Mouse (Mus musculus): ENCODE data around the gene Tnxb. TPM values are rescaled to one million over a fixed set of nuclear protein-coding genes. Genes with fewer than 3 reads are reported as not detected.
A peak's percentile ranks its signal among the peaks of the same experiment; 100 is the strongest.
"Not testable (repeated sequence)": the region's sequence is repeated elsewhere in the genome, so short reads cannot be mapped to it uniquely, and the experiment has no call there.

Tnxb gene
- polyA plus RNA-seq, 1 experiment from 2014 or later = 0.85 TPM

DNA sequence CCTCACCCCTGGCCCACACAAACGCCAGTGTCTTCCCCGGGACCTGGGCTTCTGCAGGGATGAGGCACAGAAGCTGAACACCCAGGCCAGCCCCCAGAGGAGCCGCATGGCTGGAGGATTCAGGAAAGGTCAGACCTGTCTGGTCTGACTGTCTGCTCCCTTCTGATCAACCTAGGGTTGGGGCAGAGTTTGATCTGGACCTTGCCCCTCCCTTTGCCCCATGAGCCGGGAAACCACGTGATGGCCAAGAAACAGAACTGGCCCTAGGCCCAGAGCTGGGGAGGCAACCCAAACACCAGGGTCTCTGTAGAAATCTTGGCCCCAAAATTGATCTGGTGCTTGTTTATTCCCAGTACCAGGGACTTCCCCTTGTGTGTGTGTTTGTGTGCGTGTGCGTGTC is 73.4 kb downstream of the Tnxb start, which contains the start of gene C4b:
Gene C4b, minus strand, starts transcription at position 164 of the 400 bp plus-strand sequence.
- no peaks in the 10 kb centered on the region for H3K4me1 ChIP-seq (ENCODE audit: insufficient read depth, low read depth, low read length)
- DNase-seq (ENCODE audit: low spot score) (peak; percentile 5), ATAC-seq (0 out of 2 replicates have a peak, but pooled peaks have one; percentile 11)
- H3K36me3 ChIP-seq (ENCODE audit: insufficient read depth, low read length) = no peaks in the 10 kb centered on the region
- no peak within 1 kb of the TSS for H3K4me3 ChIP-seq (ENCODE audit: low read depth, low read length)
- H3K27me3 ChIP-seq (replicated peaks; ENCODE audit: insufficient read depth, low read length) = no peaks in the 10 kb centered on the region
- H3K4me2 ChIP-seq (replicated peaks; ENCODE audit: low read depth, low read length) = no peak within 1 kb of the TSS
- no peak for TF ChIP-seq EP300 (IDR thresholded peaks at IDR 0.05)
- TF ChIP-seq CTCF (IDR thresholded peaks at IDR 0.05) = no peak
- H3K27ac ChIP-seq (ENCODE audit: low read length) = no peak within 1 kb of the TSS
- 66% methylated on average over 7 of the region's 7 CpGs for WGBS
- H3K9ac ChIP-seq (replicated peaks; ENCODE audit: low read depth) = no peak within 1 kb of the TSS
- H3K9me3 ChIP-seq (ENCODE audit: low read length) = no peaks in the 10 kb centered on the region

- DNase-seq (ENCODE audit: low spot score) (no peak), ATAC-seq (no peak)
- H3K4me3 ChIP-seq (ENCODE audit: low read depth, low read length) = no peak overlapping the region
- no peaks in the 10 kb centered on the region for H3K27me3 ChIP-seq (replicated peaks; ENCODE audit: insufficient read depth, low read length)
- H3K9ac ChIP-seq (replicated peaks; ENCODE audit: low read depth) = no peak overlapping the region
- H3K9me3 ChIP-seq (ENCODE audit: low read length) = no peaks in the 10 kb centered on the region; the same call in 1 of the 2 replicates
- no peak for TF ChIP-seq EP300 (IDR thresholded peaks at IDR 0.05)
- no peak for TF ChIP-seq CTCF (IDR thresholded peaks at IDR 0.05)
- H3K4me1 ChIP-seq (ENCODE audit: insufficient read depth, low read depth, low read length) = no peaks in the 10 kb centered on the region
- no peaks in the 10 kb centered on the region for H3K36me3 ChIP-seq (ENCODE audit: insufficient read depth, low read length)
- 67% methylated on average over 6 of the region's 6 CpGs for WGBS
- no peak overlapping the region for H3K4me2 ChIP-seq (replicated peaks; ENCODE audit: low read depth, low read length)
- H3K27ac ChIP-seq (ENCODE audit: low read length) = no peak overlapping the region
Measured at GRCm38 (mm10) chr17:34744206-34744605, 73.9 kb downstream of the Tnxb start.

DNA sequence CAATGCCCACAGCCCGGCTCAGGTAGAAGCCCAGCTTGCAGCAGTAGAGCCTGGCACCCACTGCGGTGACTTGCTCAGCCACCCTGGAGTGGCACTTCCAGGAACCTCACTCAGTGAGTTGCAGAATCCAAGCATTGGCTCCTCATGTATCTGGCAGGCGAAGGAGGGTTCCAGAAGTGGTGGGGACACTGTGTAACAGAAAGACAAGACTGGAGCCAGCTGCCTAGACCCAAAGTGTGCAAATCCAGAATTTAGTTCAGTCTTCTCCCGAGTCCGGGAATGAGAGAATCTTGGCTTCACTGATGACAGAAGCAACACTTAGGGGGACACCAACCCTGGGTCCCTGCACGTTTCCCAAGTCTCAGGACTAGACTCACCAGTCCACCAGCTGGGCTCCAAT is 74.3 kb downstream of the Tnxb start:
- H3K36me3 ChIP-seq (ENCODE audit: insufficient read depth, low read length); H3K4me2 ChIP-seq (replicated peaks; ENCODE audit: low read depth, low read length); H3K4me3 ChIP-seq (ENCODE audit: low read depth, low read length); H3K27ac ChIP-seq (ENCODE audit: low read length); H3K27me3 ChIP-seq (replicated peaks; ENCODE audit: insufficient read depth, low read length); H3K9ac ChIP-seq (replicated peaks; ENCODE audit: low read depth); H3K9me3 ChIP-seq (ENCODE audit: low read length); DNase-seq (ENCODE audit: low spot score); H3K4me1 ChIP-seq (ENCODE audit: insufficient read depth, low read depth, low read length): not testable (repeated sequence)
- ATAC-seq = 0 out of 2 replicates have a peak, but pooled peaks have one; percentile 9
- WGBS = 85% methylated on average over 6 of the region's 6 CpGs

DNA sequence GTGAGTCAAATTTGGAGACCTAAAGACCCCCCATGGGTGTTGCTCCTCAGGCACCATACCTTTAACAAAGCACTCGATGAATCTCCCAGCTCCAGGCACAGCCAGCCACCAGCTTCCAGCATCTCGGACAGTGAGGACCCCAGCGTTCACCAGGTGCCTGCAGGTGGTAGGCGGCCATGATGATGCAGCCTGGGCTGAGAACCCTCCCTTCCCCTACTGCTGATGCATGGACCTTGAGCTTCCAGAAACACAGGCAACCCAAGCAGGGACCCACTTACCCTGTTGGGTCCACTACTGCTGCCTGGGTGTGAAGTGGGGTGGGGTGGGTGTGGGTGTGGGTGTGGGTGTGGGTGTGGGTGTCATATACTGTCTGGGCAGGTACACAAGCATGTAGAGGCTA is 74.8 kb downstream of the Tnxb start:
- not testable (repeated sequence) for H3K4me2 ChIP-seq (replicated peaks; ENCODE audit: low read depth, low read length); H3K9me3 ChIP-seq (ENCODE audit: low read length); H3K9ac ChIP-seq (replicated peaks; ENCODE audit: low read depth); H3K36me3 ChIP-seq (ENCODE audit: insufficient read depth, low read length); H3K27ac ChIP-seq (ENCODE audit: low read length); DNase-seq (ENCODE audit: low spot score); H3K27me3 ChIP-seq (replicated peaks; ENCODE audit: insufficient read depth, low read length); H3K4me3 ChIP-seq (ENCODE audit: low read depth, low read length); H3K4me1 ChIP-seq (ENCODE audit: insufficient read depth, low read depth, low read length); ATAC-seq
- 83% methylated on average over 4 of the region's 4 CpGs for WGBS

- TF ChIP-seq EP300 (IDR thresholded peaks at IDR 0.05) (no peak), CTCF (IDR thresholded peaks at IDR 0.05) (no peak)
- H3K27ac ChIP-seq (ENCODE audit: low read length) = no peak overlapping the region
- H3K4me1 ChIP-seq (ENCODE audit: insufficient read depth, low read depth, low read length) = no peaks in the 10 kb centered on the region
- no peak overlapping the region for H3K4me2 ChIP-seq (replicated peaks; ENCODE audit: low read depth, low read length)
- H3K9ac ChIP-seq (replicated peaks; ENCODE audit: low read depth) = no peak overlapping the region
- WGBS = 59% methylated on average over 5 of the region's 5 CpGs
- DNase-seq (ENCODE audit: low spot score) = peak; percentile 6
- H3K4me3 ChIP-seq (ENCODE audit: low read depth, low read length) = no peak overlapping the region
- ATAC-seq = no peak
- no peaks in the 10 kb centered on the region; the same call in 1 of the 2 replicates for H3K9me3 ChIP-seq (ENCODE audit: low read length)
- no peaks in the 10 kb centered on the region for H3K27me3 ChIP-seq (replicated peaks; ENCODE audit: insufficient read depth, low read length)
- H3K36me3 ChIP-seq (ENCODE audit: insufficient read depth, low read length) = no peaks in the 10 kb centered on the region
Measured at GRCm38 (mm10) chr17:34746531-34746930, 76.2 kb downstream of the Tnxb start.

GRCm38 (mm10) chr17:34761471-34761870 is 91.1 kb downstream of the Tnxb start:
- DNase-seq (ENCODE audit: low spot score) (peak; percentile 6), ATAC-seq (no peak)
- Histone ChIP-seq H3K4me2 (replicated peaks; ENCODE audit: low read depth, low read length) (no peak overlapping the region), H3K36me3 (ENCODE audit: insufficient read depth, low read length) (no peaks in the 10 kb centered on the region), H3K4me3 (ENCODE audit: low read depth, low read length) (no peak overlapping the region), H3K27me3 (replicated peaks; ENCODE audit: insufficient read depth, low read length) (no peaks in the 10 kb centered on the region), H3K4me1 (ENCODE audit: insufficient read depth, low read depth, low read length) (no peaks in the 10 kb centered on the region), H3K27ac (ENCODE audit: low read length) (no peak overlapping the region), H3K9ac (replicated peaks; ENCODE audit: low read depth) (no peak overlapping the region), H3K9me3 (ENCODE audit: low read length) (no peaks in the 10 kb centered on the region)
- WGBS = 54% methylated on average over 3 of the region's 3 CpGs
- TF ChIP-seq EP300 (IDR thresholded peaks at IDR 0.05) = no peak
- no peak for TF ChIP-seq CTCF (IDR thresholded peaks at IDR 0.05)

Other genes starting within 250 kb of the Tnxb start
- gene Btnl4, start 193.2 kb upstream of the Tnxb start, polyA plus RNA-seq (2015; fragmentation: Nextera tagmentation; extraction: Ambion mirVana) = 0.10 TPM in 1 of 2 replicates, not detected in the other
- 0.11 TPM in 1 of 2 replicates, not detected in the other for gene Btnl6, start 153.2 kb upstream of the Tnxb start, polyA plus RNA-seq (2015; fragmentation: Nextera tagmentation; extraction: Ambion mirVana)
- 21.1 and 24.8 TPM in 2 replicates for gene Notch4, start 106.3 kb upstream of the Tnxb start, polyA plus RNA-seq (2015; fragmentation: Nextera tagmentation; extraction: Ambion mirVana)
- gene Gpsm3, start 80.7 kb upstream of the Tnxb start, polyA plus RNA-seq (2015; fragmentation: Nextera tagmentation; extraction: Ambion mirVana) = 34.7 and 41.0 TPM in 2 replicates
- 15.0 and 15.6 TPM in 2 replicates for gene Pbx2, start 79.3 kb upstream of the Tnxb start, polyA plus RNA-seq (2015; fragmentation: Nextera tagmentation; extraction: Ambion mirVana)
- 3,782 and 4,046 TPM in 2 replicates for gene Ager, start 72.7 kb upstream of the Tnxb start, polyA plus RNA-seq (2015; fragmentation: Nextera tagmentation; extraction: Ambion mirVana)
- 81.5 and 84.1 TPM in 2 replicates for gene Rnf5, start 66.8 kb upstream of the Tnxb start, polyA plus RNA-seq (2015; fragmentation: Nextera tagmentation; extraction: Ambion mirVana)
- 35.7 and 40.0 TPM in 2 replicates for gene Agpat1, start 66.3 kb upstream of the Tnxb start, polyA plus RNA-seq (2015; fragmentation: Nextera tagmentation; extraction: Ambion mirVana)
- gene Egfl8, start 54.6 kb upstream of the Tnxb start, polyA plus RNA-seq (2015; fragmentation: Nextera tagmentation; extraction: Ambion mirVana) = 4.4 and 5.2 TPM in 2 replicates
- 22.4 and 24.9 TPM in 2 replicates for gene Ppt2, start 42.0 kb upstream of the Tnxb start, polyA plus RNA-seq (2015; fragmentation: Nextera tagmentation; extraction: Ambion mirVana)
- gene Prrt1, start 41.0 kb upstream of the Tnxb start, polyA plus RNA-seq (2015; fragmentation: Nextera tagmentation; extraction: Ambion mirVana) = 0.27 and 0.29 TPM in 2 replicates
- 12.2 and 14.5 TPM in 2 replicates for gene Fkbpl, start 25.8 kb upstream of the Tnxb start, polyA plus RNA-seq (2015; fragmentation: Nextera tagmentation; extraction: Ambion mirVana)
- 42.5 and 47.3 TPM in 2 replicates for gene Atf6b, start 23.4 kb upstream of the Tnxb start, polyA plus RNA-seq (2015; fragmentation: Nextera tagmentation; extraction: Ambion mirVana)
- gene C4b, start 73.3 kb downstream of the Tnxb start, polyA plus RNA-seq (2015; fragmentation: Nextera tagmentation; extraction: Ambion mirVana) = 5.1 and 6.5 TPM in 2 replicates
- gene Cyp21a1, start 134.0 kb downstream of the Tnxb start, polyA plus RNA-seq (2015; fragmentation: Nextera tagmentation; extraction: Ambion mirVana) = not detected in 2 replicates
- 34.7 and 37.3 TPM in 2 replicates for gene Stk19, start 166.4 kb downstream of the Tnxb start, polyA plus RNA-seq (2015; fragmentation: Nextera tagmentation; extraction: Ambion mirVana)
- gene Dxo, start 166.5 kb downstream of the Tnxb start, polyA plus RNA-seq (2015; fragmentation: Nextera tagmentation; extraction: Ambion mirVana) = 39.8 and 40.9 TPM in 2 replicates
- 30.6 and 32.1 TPM in 2 replicates for gene Skiv2l, start 179.7 kb downstream of the Tnxb start, polyA plus RNA-seq (2015; fragmentation: Nextera tagmentation; extraction: Ambion mirVana)
- 45.0 and 49.0 TPM in 2 replicates for gene Nelfe, start 179.9 kb downstream of the Tnxb start, polyA plus RNA-seq (2015; fragmentation: Nextera tagmentation; extraction: Ambion mirVana)
- gene Cfb, start 192.0 kb downstream of the Tnxb start, polyA plus RNA-seq (2015; fragmentation: Nextera tagmentation; extraction: Ambion mirVana) = 8.1 and 10.6 TPM in 2 replicates
- gene Zbtb12, start 208.9 kb downstream of the Tnxb start, polyA plus RNA-seq (2015; fragmentation: Nextera tagmentation; extraction: Ambion mirVana) = 0.89 and 0.99 TPM in 2 replicates
- not detected in 2 replicates for gene Gm20547, start 211.5 kb downstream of the Tnxb start, polyA plus RNA-seq (2015; fragmentation: Nextera tagmentation; extraction: Ambion mirVana)
- 11.7 and 13.6 TPM in 2 replicates for gene C2, start 227.7 kb downstream of the Tnxb start, polyA plus RNA-seq (2015; fragmentation: Nextera tagmentation; extraction: Ambion mirVana)
- 28.7 and 35.6 TPM in 2 replicates for gene Ehmt2, start 227.9 kb downstream of the Tnxb start, polyA plus RNA-seq (2015; fragmentation: Nextera tagmentation; extraction: Ambion mirVana)
- gene Slc44a4, start 243.9 kb downstream of the Tnxb start, polyA plus RNA-seq (2015; fragmentation: Nextera tagmentation; extraction: Ambion mirVana) = 7.0 and 7.3 TPM in 2 replicates